Mouse (Mus musculus) brain, adult 10 weeks (tissue): ENCODE measurements around the gene Cacna1i. TPM values are rescaled to one million over a fixed set of nuclear protein-coding genes. Genes with fewer than 3 reads are reported as not detected.

Experiments used
- polyA plus RNA-seq: library from polyadenylated mRNA; stranded (reverse); fragments of 350-450 nt; fragmentation: Illumina TruSeq; extraction: RNeasy Lipid Tissue Mini Kit (QIAGEN cat#74804); gene quantifications from one replicate; pipeline ENCODE4 v1.2.3, GENCODE M21; 2015; ENCODE audit warnings: low read depth, low replicate concordance

The Cacna1i gene
- 30.2 TPM for polyA plus RNA-seq

DNA sequence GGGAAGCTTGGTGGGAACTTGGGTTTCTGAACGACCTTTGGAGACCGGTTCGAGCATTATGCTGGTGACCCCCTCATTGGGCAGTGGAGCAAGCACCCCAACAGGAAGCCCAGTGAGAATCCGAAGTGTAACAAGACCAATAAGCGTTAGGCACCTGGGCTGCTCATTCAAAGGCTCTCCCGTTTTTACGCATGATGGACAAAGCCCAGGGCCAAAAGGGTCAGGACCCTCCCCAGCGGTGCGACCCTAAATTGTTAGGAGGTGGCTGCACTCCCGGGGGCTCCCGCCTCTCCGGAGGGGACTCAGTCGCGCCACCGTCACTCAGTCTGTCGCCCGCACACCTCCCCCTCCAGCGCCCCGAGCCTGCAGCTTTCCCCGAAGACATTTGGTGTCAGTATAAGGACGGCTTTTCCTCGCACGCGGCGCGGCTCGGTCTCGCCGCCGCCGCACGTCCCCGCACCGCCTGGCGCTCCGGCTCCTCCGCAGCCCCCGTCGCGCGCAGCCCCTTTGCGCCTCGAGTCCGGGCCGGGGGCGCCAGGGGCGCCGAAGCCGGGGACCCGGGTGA is at the start of gene Cacna1i:
Cacna1i (plus strand) TSS at position 388 of the 565 bp plus-strand sequence.

GRCm38 (mm10) chr15:80254847-80255645 is 32.0 kb upstream of the Cacna1i start, which contains the start of gene Atf4:
Gene Atf4 (plus strand): TSS chr15:80255184.

DNA sequence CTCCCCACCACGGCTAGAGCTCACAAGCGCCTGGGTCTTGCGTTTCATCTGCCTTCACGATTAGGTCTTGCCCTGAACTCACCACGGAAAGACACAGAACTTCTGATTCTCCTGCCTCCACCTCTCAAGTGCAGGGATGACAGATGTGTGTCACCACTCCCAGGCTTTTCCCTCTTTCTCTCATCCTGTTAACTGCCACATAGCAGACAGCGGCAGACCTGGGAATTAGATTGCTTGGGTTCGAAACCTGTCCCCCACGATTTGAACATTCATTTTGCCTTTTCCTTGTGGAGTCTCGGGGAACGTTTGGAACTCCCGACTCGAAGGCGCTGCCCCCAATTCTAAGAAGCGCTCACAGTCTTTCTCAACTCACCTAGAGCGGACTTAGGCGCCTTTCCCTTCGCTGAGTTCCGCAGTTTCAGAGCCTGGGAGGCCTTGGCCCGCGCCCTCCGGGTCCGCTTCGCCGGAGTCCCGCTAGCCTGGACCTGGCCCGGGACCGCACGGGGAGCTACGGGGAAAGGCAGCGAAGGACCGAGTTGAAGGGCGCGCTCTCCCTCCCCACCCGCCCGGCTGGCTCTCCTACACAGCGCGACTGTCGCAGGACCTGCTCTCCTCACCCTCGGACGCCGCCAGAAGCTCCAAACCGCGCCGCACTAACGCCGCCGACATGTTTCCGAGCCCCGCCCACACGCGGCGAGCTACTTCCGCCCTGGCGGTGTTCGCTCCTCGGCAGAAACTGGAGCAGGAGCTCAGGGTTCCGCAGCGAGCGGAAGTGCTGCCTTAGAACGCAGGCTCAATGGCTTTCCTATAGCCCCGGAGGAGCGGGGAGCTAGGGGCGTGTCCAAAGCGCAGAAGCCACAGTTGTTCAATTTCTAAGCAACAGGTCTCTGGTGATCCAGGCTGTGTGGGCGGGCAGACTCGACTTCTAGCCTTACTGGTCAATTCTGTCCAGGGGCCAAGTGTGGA is 23.1 kb upstream of the Cacna1i start, which contains the start of gene Rps19bp1:
Rps19bp1 (minus strand) TSS at position 706 of the 966 bp plus-strand sequence.

Other genes with a start within 250 kb of the Cacna1i start
- 307 TPM for gene Syngr1, start 195.9 kb upstream of the Cacna1i start, polyA plus RNA-seq
- gene Rpl3, start 195.4 kb upstream of the Cacna1i start, polyA plus RNA-seq, result 1,138 TPM
- 20.6 TPM for gene Tab1, start 154.1 kb upstream of the Cacna1i start, polyA plus RNA-seq
- 83.1 TPM for gene Mgat3, start 113.5 kb upstream of the Cacna1i start, polyA plus RNA-seq
- 14.1 TPM for gene Mief1, start 53.2 kb upstream of the Cacna1i start, polyA plus RNA-seq
- not detected for gene AC140267.1, start 51.4 kb upstream of the Cacna1i start, polyA plus RNA-seq
- gene Atf4, start 32.1 kb upstream of the Cacna1i start, polyA plus RNA-seq, result 207 TPM
- 46.0 TPM for gene Rps19bp1, start 22.9 kb upstream of the Cacna1i start, polyA plus RNA-seq